Mouse (Mus musculus): ENCODE results near the gene Phgdh.

Gene Phgdh

DNA sequence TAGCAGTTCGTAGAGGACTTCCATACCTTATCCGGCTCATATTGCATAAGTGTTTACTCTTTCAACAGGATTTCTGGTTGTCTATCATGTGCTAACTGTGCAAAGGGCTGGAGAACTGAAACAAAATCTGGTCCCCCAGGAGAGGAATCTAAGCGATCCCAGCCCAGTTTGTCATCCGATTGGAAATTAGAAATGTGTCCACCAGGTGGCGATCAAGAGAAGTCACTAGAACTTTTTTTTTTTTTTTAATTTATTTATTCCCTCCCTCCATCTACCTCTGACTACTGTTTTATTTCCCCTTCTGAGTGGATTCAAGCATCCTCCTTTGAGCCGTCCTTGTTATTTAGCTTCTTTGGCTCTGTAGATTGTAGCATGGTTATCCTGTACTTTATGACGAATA is 14.1 kb upstream of the Phgdh start:
- in situ Hi-C loops (cut with MboI; ENCODE audit: unreplicated experiment in 2 of 2), result loop anchor here in 1 of 2 experiments (10.0 kb wide), 1 partner anchor 129 kb away; the partner anchor contains the start of gene Reg4

GRCm38 (mm10) chr3:98348705-98349104 is 8.9 kb upstream of the Phgdh start:
- in situ Hi-C loops (cut with MboI; ENCODE audit: unreplicated experiment in 2 of 2), result loop anchor here in 1 of 2 experiments (10.0 kb wide), 1 partner anchor 1816 kb away; the partner anchor contains the start of genes Gdap2 and Wdr3

- in situ Hi-C loops (cut with MboI; ENCODE audit: unreplicated experiment in 2 of 2), result loop anchor here in 1 of 2 experiments (10.0 kb wide), 1 partner anchor 1817 kb away; the partner anchor contains the start of genes Gdap2 and Wdr3
These were observed 8.3 kb upstream of the Phgdh start for GRCm38 (mm10) chr3:98348106-98348505.

DNA sequence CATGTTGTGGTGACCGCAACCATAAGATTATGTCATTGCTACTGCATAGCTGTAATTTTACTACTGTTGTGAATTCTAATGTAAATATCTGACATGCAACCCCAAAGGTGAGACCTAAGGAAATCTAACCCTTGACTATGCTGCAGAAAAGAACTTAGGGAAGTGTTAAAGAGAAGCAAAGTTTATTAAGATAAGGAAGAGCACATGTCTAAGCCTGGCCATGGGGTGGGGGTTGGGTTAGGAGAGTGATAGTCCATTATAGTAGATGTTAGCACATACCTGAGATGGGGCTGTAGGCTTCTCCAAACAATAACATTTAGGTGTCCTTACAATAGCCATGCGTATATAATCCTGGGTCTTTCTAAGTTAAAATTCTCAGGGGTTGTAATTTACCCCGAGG is 3.4 kb upstream of the Phgdh start:
- in situ Hi-C loops (cut with MboI; ENCODE audit: unreplicated experiment in 2 of 2), result loop anchor here in 1 of 2 experiments (10.0 kb wide), 1 partner anchor 1822 kb away; the partner anchor contains the start of genes Gdap2 and Wdr3

- in situ Hi-C loops (cut with MboI; ENCODE audit: unreplicated experiment in 2 of 2), result loop anchor here in 1 of 2 experiments (10.0 kb wide), 1 partner anchor 1824 kb away; the partner anchor contains the start of genes Gdap2 and Wdr3
These were observed 1.2 kb upstream of the Phgdh start for GRCm38 (mm10) chr3:98340818-98341594.

DNA sequence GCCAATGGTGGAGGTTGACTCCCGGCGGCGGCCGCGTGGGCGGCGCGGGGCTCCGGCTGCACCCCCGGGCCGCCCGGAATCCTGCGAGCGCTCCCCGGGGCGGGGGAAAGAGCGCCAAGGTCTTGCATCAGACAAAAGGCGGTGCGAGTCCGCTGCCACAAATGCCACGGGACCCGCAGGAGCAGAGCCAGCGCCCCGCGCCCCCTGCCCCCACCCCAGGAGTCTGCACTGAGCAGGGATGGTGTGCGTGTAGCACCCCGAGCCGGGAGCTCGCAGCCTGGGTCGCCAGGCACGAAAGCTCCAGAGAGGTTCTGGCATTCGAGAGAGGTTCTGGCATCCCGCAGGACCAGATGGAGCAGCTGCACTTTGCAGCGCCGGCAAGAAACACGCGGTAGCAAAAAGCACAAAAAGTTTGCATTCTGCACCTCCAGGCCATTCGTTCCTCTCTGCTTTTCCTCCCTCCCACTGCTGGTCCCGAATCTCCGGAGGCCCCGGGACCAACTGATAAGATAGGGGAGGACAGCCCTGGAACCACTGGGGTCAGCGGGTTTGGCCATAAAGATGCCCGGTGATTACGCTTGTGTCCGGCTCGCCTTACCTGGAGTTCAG is 589 bp downstream of the Phgdh start:
- in situ Hi-C loops (cut with MboI; ENCODE audit: unreplicated experiment in 2 of 2), result loop anchor here in 1 of 2 experiments (10.0 kb wide), 1 partner anchor 574 kb away; no protein-coding TSS in a partner anchor

GRCm38 (mm10) chr3:98338584-98339041 is 1.2 kb downstream of the Phgdh start:
- in situ Hi-C loops (cut with MboI; ENCODE audit: unreplicated experiment in 2 of 2), result loop anchor here in 1 of 2 experiments (10.0 kb wide), 1 partner anchor 574 kb away; no protein-coding TSS in a partner anchor

DNA sequence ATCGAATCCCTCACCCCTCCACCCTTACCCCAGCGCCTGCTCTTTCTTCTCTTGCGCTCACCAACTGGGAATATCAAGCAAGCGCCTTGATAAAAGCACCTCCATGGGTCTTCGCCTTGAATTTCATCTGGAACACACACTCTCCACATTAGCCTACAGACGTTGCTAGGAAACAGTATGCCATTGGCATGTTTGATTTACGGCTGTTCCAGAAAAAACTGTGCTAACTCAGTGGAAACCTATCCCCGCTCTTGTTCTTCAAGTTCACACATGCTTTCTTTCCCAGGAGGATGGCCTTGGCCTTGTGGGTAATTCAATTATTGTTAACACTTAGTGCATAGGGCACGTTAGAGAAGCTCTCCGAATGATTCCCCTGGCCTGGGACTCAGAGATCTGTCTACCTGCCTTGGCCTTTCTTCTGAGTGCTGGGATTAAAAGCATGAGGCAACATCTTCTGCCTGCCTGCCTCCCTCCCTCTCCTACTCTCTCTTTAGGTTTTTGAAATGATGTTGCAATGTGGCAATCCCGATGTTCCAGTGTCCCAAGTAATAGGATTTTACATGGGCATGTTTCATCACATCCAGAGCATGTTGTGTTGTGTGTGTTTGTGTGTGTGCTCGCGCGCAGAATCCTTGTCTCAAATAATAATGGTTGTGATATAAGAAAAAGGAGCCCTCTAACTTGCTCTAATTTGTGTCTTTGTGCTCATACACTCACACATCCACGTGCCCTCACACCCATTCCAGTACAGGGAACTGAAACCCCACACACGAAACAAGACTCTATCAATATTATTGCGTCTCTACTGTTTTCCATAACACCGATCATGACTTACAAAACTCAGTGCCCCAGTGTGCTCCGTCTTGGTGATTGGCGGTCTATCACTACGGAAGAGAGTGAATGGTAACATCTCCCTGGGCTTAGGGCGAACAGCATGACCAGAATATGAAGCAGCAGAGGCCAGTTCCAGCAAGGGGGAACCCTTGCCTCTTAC is 2.8 kb downstream of the Phgdh start:
- in situ Hi-C loops (cut with MboI; ENCODE audit: unreplicated experiment in 2 of 2), result loop anchor here in 1 of 2 experiments (10.0 kb wide), 1 partner anchor 572 kb away; no protein-coding TSS in a partner anchor

- in situ Hi-C loops (cut with MboI; ENCODE audit: unreplicated experiment in 2 of 2), result loop anchor here in 1 of 2 experiments (10.0 kb wide), 1 partner anchor 571 kb away; no protein-coding TSS in a partner anchor
These were observed 3.9 kb downstream of the Phgdh start for GRCm38 (mm10) chr3:98335886-98336285.

DNA sequence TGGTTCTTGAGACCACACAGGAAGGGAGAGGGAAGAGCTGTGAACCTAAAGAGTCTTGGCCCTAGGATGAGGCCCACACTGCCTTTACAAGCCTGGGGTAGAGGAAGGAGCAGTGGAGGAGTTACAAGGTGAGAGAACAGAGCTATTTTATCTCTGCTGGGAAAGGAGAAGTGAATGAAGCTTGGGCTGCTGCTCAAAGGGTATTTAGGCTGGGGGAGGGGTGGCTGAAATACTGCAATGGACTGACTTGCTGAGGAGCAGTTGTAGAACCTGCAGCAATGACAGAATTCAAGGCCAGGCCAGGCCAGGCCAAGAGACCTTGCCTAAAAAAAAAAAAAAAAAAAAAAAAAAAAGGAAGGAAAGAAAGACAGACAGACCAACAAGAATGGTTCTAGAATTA is 4.5 kb downstream of the Phgdh start:
- in situ Hi-C loops (cut with MboI; ENCODE audit: unreplicated experiment in 2 of 2), result loop anchor here in 1 of 2 experiments (10.0 kb wide), 1 partner anchor 571 kb away; no protein-coding TSS in a partner anchor

GRCm38 (mm10) chr3:98334010-98334409 is 5.8 kb downstream of the Phgdh start:
- in situ Hi-C loops (cut with MboI; ENCODE audit: unreplicated experiment in 2 of 2), result loop anchor here in 1 of 2 experiments (10.0 kb wide), 1 partner anchor 569 kb away; no protein-coding TSS in a partner anchor

DNA sequence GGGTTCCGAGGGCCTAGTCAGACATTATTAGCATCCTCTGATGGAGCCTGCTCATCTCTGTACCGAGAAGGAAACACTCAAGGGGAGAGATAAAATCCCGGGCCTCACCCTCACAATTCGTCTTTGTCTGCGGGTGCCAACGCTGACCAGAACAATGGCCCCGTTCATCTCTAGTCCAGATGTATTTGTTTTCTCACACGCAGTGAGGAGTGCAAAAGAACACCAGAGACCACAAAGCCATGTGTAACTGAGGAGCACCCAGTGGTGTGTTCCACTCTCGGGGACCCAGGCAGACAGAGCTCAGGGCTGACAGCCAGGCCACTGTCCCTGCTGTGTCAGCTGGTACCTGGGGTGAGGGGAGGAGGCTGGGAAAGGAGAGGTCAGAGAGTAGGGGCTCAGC is 15.6 kb downstream of the Phgdh start:
- in situ Hi-C loops (cut with MboI; ENCODE audit: unreplicated experiment in 2 of 2), result no loop called here

- in situ Hi-C loops (cut with MboI; ENCODE audit: unreplicated experiment in 2 of 2), result no loop called here
These were observed 17.6 kb downstream of the Phgdh start for GRCm38 (mm10) chr3:98322209-98322608.

- in situ Hi-C loops (cut with MboI; ENCODE audit: unreplicated experiment in 2 of 2), result loop anchor here in 1 of 2 experiments (10.0 kb wide), 1 partner anchor 644 kb away; the partner anchor contains the start of gene Gm17651
These were observed 20.6 kb downstream of the Phgdh start for GRCm38 (mm10) chr3:98319190-98319589.

DNA sequence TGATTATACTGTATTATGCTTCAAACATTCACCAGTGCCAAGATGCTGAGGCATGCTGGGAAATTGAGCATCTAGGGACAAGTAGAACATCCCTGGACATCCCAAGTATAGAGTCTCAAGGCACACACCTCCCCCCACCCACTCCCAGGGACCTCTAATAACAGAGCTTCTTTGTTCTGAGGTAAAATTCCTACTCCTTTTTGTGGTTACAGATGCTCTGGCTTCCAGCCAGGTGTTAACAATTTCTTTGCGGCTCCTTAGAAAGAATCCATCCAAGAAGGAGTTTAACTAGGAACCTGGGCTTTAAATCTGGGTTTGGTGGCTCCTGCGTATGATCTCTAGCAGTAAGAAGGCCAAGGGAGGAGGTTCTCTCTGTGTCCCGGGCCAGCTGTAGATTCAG is 22.6 kb downstream of the Phgdh start:
- in situ Hi-C loops (cut with MboI; ENCODE audit: unreplicated experiment in 2 of 2), result loop anchor here in 1 of 2 experiments (10.0 kb wide), 1 partner anchor 642 kb away; the partner anchor contains the start of gene Gm17651

DNA sequence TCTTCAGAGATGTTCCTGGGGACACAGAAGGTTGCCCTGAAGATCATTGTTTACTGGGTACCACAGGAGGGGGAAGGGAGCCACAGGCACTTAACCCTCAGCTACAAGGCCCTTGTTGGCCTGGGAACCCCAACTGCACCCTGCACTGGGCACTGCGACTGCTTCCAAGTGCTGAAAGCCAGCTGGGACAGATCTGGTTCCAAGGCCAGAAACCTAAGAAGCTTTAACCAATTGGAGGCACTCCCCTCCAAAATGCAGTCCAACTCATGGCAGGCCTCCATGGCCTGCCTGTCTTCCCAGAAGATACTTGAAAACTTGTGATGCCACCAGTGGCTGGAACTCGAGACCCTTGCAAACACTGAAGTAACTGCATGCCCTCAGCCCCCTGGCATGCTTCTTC is 24.6 kb downstream of the Phgdh start:
- in situ Hi-C loops (cut with MboI; ENCODE audit: unreplicated experiment in 2 of 2), result loop anchor here in 1 of 2 experiments (10.0 kb wide), 1 partner anchor 640 kb away; the partner anchor contains the start of gene Gm17651

- in situ Hi-C loops (cut with MboI; ENCODE audit: unreplicated experiment in 2 of 2), result loop anchor here (5.0 to 10.0 kb wide), 3 partner anchors 86 to 639 kb away; partner anchors contain the start of gene Gm17651 (in 1 of the 2)
These were observed 26.3 kb downstream of the Phgdh start for GRCm38 (mm10) chr3:98313294-98314155.

DNA sequence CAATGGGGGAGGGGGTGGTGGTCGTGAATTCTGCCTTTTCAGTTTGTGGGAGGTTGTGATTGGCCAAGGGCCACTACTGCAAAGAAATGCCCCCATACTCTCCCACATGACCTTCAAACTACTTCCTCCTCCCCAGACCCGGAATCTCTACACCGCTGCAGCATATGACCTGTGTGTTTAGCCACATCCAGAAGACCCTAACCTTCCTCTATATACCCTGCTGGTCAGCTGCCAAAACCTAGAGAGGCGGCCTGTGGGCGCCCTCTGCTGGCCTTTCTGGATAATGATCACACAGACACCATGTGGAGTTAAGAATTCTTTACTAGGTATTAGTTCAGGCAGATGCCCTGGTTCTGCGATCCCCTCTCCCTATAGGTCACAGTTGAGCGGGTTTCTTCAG is 26.9 kb downstream of the Phgdh start:
- in situ Hi-C loops (cut with MboI; ENCODE audit: unreplicated experiment in 2 of 2), result loop anchor here (5.0 to 10.0 kb wide), 3 partner anchors 86 to 638 kb away; partner anchors contain the start of gene Gm17651 (in 1 of the 2)

Measured in v-Abl transformed pro-B cells (cell line).